Mouse (Mus musculus): ENCODE measurements at regions not wholly inside any gene's neighbourhood (a gene's known extent, or its start where the extent isn't known, plus 50 kb on each side); places are given as distances from the start of the nearest gene placed in this dataset.
A peak's percentile ranks its signal among the peaks of the same experiment; 100 is the strongest.
"Not testable (repeated sequence)": the region's sequence is repeated elsewhere in the genome, so short reads cannot be mapped to it uniquely, and the experiment has no call there.

DNA sequence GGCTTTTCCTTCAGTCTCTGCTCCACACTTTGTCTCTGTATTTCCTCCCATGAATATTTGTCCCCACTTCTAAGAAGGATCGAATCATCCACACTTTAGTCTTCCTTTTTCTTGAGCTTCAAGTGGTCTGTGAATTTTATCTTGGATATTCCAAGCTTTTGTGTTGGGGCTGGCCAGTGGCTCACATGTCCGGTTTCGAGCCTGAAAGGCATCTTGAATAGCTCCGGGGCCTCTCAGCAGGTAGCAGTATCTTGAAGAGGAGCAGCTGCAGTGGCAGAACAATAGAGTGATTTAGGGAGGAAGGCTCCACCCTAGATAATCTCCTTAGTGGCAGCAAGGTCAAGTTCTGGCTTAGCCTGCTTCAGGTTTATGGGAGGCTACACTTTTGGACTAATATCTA lies 113.0 kb upstream of the Mettl21e start:
- DNase-seq (ENCODE audit: low spot score in 2 of 2): not testable (repeated sequence)

DNA sequence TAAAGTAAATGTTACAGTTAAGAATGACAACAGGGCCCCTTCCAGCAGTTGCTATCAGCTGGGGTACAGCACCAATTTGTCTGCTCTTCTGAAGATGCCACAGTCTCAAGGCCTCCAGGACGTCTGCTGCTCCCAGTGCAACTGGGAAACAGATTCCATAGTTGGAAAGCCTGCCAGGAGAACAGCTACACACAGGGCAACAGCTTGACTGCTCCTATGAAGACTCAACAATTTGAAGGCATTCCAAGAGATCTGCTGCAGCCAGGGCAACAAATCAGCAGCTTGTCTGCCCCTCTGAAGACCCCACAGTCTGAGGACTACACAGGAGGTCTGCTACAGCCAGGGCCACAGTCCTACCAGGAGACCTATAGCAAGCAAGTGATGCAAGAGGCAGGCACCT lies 106.7 kb upstream of the Mettl21e start:
- peak; percentile 2 to 10 for DNase-seq (ENCODE audit: low spot score in 2 of 2)
